Mouse (Mus musculus): ENCODE results near the gene Ldhal6b. TPM values are rescaled to one million over a fixed set of nuclear protein-coding genes. Genes with fewer than 3 reads are reported as not detected.

Ldhal6b gene
- total and polyA plus RNA-seq, 2 experiments from 2014 or later, result 0.84 TPM; not detected in 1

GRCm38 (mm10) chr17:5440159-5440971 lies 21.8 kb upstream of the Ldhal6b start, which contains the start of gene Tmem242:
Gene Tmem242, minus strand, starts transcription at chr17:5440259.
- peak within 1 kb of the TSS; percentile 56 for H3K4me3 ChIP-seq (ENCODE audit: low read length)
- peak within 1 kb of the TSS; percentile 63 for H3K4me2 ChIP-seq (ENCODE audit: low read depth, low read length)
- H3K4me1 ChIP-seq (ENCODE audit: insufficient read depth, low read length), result no peaks in the 10 kb centered on the region
- WGBS, result 1% methylated on average over 27 of the region's 27 CpGs
- peak within 1 kb of the TSS; percentile 65 for H3K9ac ChIP-seq (replicated peaks; ENCODE audit: low read length)
- no peaks in the 10 kb centered on the region for H3K9me3 ChIP-seq (ENCODE audit: low read length)
- no peaks in the 10 kb centered on the region for H3K27me3 ChIP-seq (ENCODE audit: insufficient read depth, low read length)
- H3K36me3 ChIP-seq (ENCODE audit: insufficient read depth, low read length), result no peaks in the 10 kb centered on the region
- ATAC-seq (peak; percentile 96), DNase-seq (ENCODE audit: low spot score) (peak; percentile 94)
- TF ChIP-seq CTCF (IDR thresholded peaks at IDR 0.05; ENCODE audit: low read depth), result peak; percentile 74
- peak within 1 kb of the TSS; percentile 54 for H3K27ac ChIP-seq

- Histone ChIP-seq H3K27me3 (ENCODE audit: insufficient read depth, low read length) (no peaks in the 10 kb centered on the region), H3K27ac (peak overlapping the region; percentile 54; the same call in 1 of the 2 replicates), H3K9me3 (ENCODE audit: low read length) (no peaks in the 10 kb centered on the region), H3K4me1 (ENCODE audit: insufficient read depth, low read length) (no peaks in the 10 kb centered on the region), H3K9ac (replicated peaks; ENCODE audit: low read length) (peak overlapping the region; percentile 65), H3K4me3 (ENCODE audit: low read length) (peak overlapping the region; percentile 56), H3K4me2 (ENCODE audit: low read depth, low read length) (peak overlapping the region; percentile 63), H3K36me3 (ENCODE audit: insufficient read depth, low read length) (no peaks in the 10 kb centered on the region)
- ATAC-seq (peak; percentile 50), DNase-seq (ENCODE audit: low spot score) (no peak)
- whole genome bisulfite sequencing, result under 1% methylated on average over 8 of the region's 8 CpGs
- TF ChIP-seq CTCF (IDR thresholded peaks at IDR 0.05; ENCODE audit: low read depth), result no peak
Measured at GRCm38 (mm10) chr17:5439831-5440158, 21.2 kb upstream of the Ldhal6b start.

GRCm38 (mm10) chr17:5429772-5430133 lies 11.2 kb upstream of the Ldhal6b start:
- H3K36me3 ChIP-seq (ENCODE audit: insufficient read depth, low read length), result peaks cover 20% of the 10 kb centered on the region
- no peak overlapping the region for H3K9ac ChIP-seq (replicated peaks; ENCODE audit: low read length)
- H3K4me3 ChIP-seq (ENCODE audit: low read length), result no peak overlapping the region
- no peak overlapping the region for H3K4me2 ChIP-seq (ENCODE audit: low read depth, low read length)
- peak overlapping the region; percentile 65; the same call in 1 of the 2 replicates for H3K27ac ChIP-seq
- ATAC-seq (no peak; the same call in 1 of the 2 replicates), DNase-seq (ENCODE audit: low spot score) (no peak)
- H3K4me1 ChIP-seq (ENCODE audit: insufficient read depth, low read length), result no peaks in the 10 kb centered on the region
- no peak for TF ChIP-seq CTCF (IDR thresholded peaks at IDR 0.05; ENCODE audit: low read depth)
- whole genome bisulfite sequencing, result 73% methylated on average over 9 of the region's 9 CpGs
- H3K9me3 ChIP-seq (ENCODE audit: low read length), result no peaks in the 10 kb centered on the region
- no peaks in the 10 kb centered on the region for H3K27me3 ChIP-seq (ENCODE audit: insufficient read depth, low read length)

DNA sequence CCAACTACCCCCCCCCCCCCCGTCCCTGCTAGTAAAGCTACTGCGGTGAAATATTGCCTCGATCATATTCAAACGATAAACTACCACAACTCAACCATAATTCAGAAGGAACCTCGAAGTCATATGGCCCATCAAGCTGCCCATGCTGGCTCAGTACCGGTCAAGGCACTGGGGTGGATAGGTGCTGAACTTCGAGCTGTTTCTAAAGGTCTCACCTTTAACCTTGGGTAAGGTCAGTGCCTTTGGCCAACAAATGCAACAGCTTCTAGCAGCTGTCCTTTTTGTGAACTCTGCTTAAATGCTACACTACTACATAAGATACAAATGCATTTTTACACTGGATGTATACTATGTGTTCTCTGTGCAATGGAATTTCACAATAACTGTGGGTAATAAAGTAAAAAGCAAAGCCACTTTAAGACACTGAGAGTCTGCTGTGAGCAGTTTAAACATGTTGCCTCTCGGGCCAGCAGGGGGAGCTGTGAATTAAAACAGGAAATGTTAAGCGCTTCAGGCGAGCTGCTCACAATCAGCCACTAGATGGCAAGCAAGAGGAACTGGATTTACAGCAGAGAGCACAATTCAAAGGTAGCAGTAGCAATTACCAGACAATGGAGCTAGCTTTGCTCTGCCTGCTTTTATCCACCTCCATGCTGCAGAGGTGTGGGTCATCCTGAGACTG lies 10.7 kb upstream of the Ldhal6b start:
- Histone ChIP-seq H3K9ac (replicated peaks; ENCODE audit: low read length) (no peak overlapping the region), H3K4me2 (ENCODE audit: low read depth, low read length) (no peak overlapping the region), H3K4me3 (ENCODE audit: low read length) (no peak overlapping the region), H3K4me1 (ENCODE audit: insufficient read depth, low read length) (no peaks in the 10 kb centered on the region), H3K36me3 (ENCODE audit: insufficient read depth, low read length) (peaks cover 20% of the 10 kb centered on the region), H3K9me3 (ENCODE audit: low read length) (no peaks in the 10 kb centered on the region), H3K27me3 (ENCODE audit: insufficient read depth, low read length) (no peaks in the 10 kb centered on the region), H3K27ac (peak overlapping the region; percentile 65; the same call in 1 of the 2 replicates)
- DNase-seq (ENCODE audit: low spot score) (peak; percentile 98), ATAC-seq (peak; percentile 85)
- peak; percentile 99 for TF ChIP-seq CTCF (IDR thresholded peaks at IDR 0.05; ENCODE audit: low read depth)
- 58% methylated on average over 10 of the region's 10 CpGs for WGBS

DNA sequence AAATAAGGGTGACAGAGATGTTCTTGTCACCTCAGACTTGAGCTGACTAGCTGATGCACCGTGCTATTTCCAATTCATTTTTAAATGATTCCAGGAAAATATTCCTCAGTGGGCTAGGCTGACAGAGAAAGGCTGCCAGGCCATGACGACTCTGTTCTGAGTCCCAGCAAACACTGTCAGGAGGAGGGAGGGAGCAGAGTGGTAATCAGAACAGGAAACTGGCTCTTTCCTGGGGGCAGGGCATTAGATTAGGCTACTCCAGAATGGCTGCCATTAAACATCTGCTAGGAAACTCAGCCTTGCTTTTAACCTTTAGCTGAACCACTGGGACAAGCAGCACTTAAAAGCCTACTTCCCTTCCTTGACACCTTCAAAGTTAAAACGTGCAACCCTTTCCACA lies 6.6 kb upstream of the Ldhal6b start:
- WGBS, result 63% methylated on average over 3 of the region's 3 CpGs
- Histone ChIP-seq H3K27ac (no peak overlapping the region), H3K4me2 (ENCODE audit: low read depth, low read length) (no peak overlapping the region), H3K9ac (replicated peaks; ENCODE audit: low read length) (no peak overlapping the region), H3K4me3 (ENCODE audit: low read length) (no peak overlapping the region), H3K9me3 (ENCODE audit: low read length) (no peaks in the 10 kb centered on the region), H3K27me3 (ENCODE audit: insufficient read depth, low read length) (no peaks in the 10 kb centered on the region), H3K36me3 (ENCODE audit: insufficient read depth, low read length) (no peaks in the 10 kb centered on the region; the same call in none of the 2 replicates), H3K4me1 (ENCODE audit: insufficient read depth, low read length) (no peaks in the 10 kb centered on the region)
- ATAC-seq, result no peak
- DNase-seq (ENCODE audit: low spot score), result no peak
- no peak for TF ChIP-seq CTCF (IDR thresholded peaks at IDR 0.05; ENCODE audit: low read depth)

GRCm38 (mm10) chr17:5424156-5424555 lies 5.6 kb upstream of the Ldhal6b start:
- no peak for DNase-seq (ENCODE audit: low spot score)
- H3K9ac ChIP-seq (replicated peaks; ENCODE audit: low read length), result no peak overlapping the region
- no peak for ATAC-seq
- H3K4me3 ChIP-seq (ENCODE audit: low read length), result no peak overlapping the region
- no peaks in the 10 kb centered on the region; the same call in none of the 2 replicates for H3K36me3 ChIP-seq (ENCODE audit: insufficient read depth, low read length)
- no peaks in the 10 kb centered on the region for H3K27me3 ChIP-seq (ENCODE audit: insufficient read depth, low read length)
- no peak overlapping the region for H3K27ac ChIP-seq
- TF ChIP-seq CTCF (IDR thresholded peaks at IDR 0.05; ENCODE audit: low read depth), result no peak
- H3K9me3 ChIP-seq (ENCODE audit: low read length), result no peaks in the 10 kb centered on the region
- 67% methylated on average over 8 of the region's 8 CpGs for WGBS
- no peak overlapping the region for H3K4me2 ChIP-seq (ENCODE audit: low read depth, low read length)
- H3K4me1 ChIP-seq (ENCODE audit: insufficient read depth, low read length), result no peaks in the 10 kb centered on the region

All from hindbrain, postnatal 0 days (tissue).